Mouse (Mus musculus): Measurements from ENCODE around the gene Slc10a7.

DNA sequence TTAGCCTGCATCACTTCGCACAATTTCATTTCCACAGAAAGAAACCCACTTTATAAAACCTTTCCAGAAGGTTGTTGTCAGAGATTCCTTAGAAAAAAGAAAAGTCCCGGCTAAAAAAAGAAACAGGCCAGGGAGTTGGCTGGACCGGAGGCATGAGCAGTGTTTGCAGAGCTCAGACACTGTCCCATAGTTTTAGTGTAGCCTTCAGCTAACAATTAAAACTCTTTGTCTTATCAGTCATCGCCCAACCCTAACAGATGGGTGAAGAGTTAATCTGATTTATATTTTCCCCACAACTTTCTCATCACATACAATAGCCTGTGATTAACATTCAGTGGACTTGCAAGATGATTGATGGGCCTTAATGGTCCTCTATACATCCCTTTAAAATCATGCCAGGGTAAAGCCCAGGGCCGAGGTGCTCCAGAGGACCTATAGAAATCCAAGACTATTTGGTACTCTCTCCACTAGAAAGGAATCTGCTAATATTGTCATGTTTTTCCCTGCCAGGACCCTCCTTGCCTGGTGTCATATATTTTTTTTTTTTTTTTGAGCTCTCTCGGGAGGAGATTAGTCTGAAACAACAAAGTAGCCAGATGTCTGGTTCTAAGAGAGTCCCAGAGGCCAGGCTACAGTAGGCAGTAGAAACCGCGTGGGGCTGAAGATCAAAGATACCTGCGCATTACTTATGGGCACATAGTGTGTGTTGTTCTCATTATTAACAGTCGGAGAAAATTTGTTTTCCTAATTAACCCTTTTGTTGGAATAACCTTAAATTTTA, 41.0 kb downstream of the Slc10a7 start:
- TF ChIP-seq CTCF (IDR thresholded peaks at IDR 0.05; ENCODE audit: low read depth) (no peak), EP300 (IDR thresholded peaks at IDR 0.05; ENCODE audit: low read depth) (no peak)

Data from liver, embryonic 14.5 days (tissue).